11 mouse cellular contexts compared by ENCODE assay signal in genomic region chr3:144377626-144378523, GRCm38 (mm10).
DNase-seq lines count a peak whose midpoint lies in the region; ATAC-seq and TF ChIP-seq lines count a peak whose summit lies in the region.
"Had no signal": no experiment of that assay in that cellular context is flagged by ENCODE, and none has a peak within 500 bp of the region (broad histone marks: within the 10 kb centered on the region; RNA-seq: fewer than 3 reads in every experiment).

No protein-coding gene starts in this region.

- peaks cover 56% of the 10 kb centered on the region for H3K4me1 ChIP-seq in embryonic facial prominence, embryonic 13.5 days
- H3K4me1 ChIP-seq in hindbrain, embryonic 11.5 days (replicated peaks; ENCODE audit: control insufficient read depth, insufficient read depth, low read length), result peaks cover 3% of the 10 kb centered on the region

- H3K36me3 ChIP-seq in embryonic facial prominence, embryonic 13.5 days, result no peaks in the 10 kb centered on the region
- no peaks in the 10 kb centered on the region for H3K36me3 ChIP-seq in hindbrain, embryonic 11.5 days (ENCODE audit: control insufficient read depth, insufficient read depth, low read length)
- H3K36me3 ChIP-seq: lung, embryonic 15.5 days had no signal

- no peak overlapping the region for H3K4me3 ChIP-seq in embryonic facial prominence, embryonic 13.5 days
- H3K4me3 ChIP-seq in hindbrain, embryonic 11.5 days (ENCODE audit: low read depth, low read length), result no peak overlapping the region
- H3K4me3 ChIP-seq: lung, embryonic 15.5 days had no signal

- no peaks in the 10 kb centered on the region for H3K9me3 ChIP-seq in embryonic facial prominence, embryonic 13.5 days
- no peaks in the 10 kb centered on the region for H3K9me3 ChIP-seq in hindbrain, embryonic 11.5 days (ENCODE audit: control insufficient read depth, low read length)
- H3K9me3 ChIP-seq: lung, embryonic 15.5 days had no signal

- TF ChIP-seq CTCF in brain, embryonic 14.5 days (IDR thresholded peaks at IDR 0.05; ENCODE audit: borderline replicate concordance, extremely low read depth, insufficient read depth, insufficient read length), result no peak

- ATAC-seq in embryonic facial prominence, embryonic 13.5 days (ENCODE audit: insufficient number of reproducible peaks, insufficient read depth, low FRiP score, low TSS enrichment, low read depth), result no peak
- ATAC-seq in hindbrain, embryonic 11.5 days (ENCODE audit: low FRiP score), result peak; percentile 63
- no peak for ATAC-seq in inflammation-experienced regulatory T-cells, adult 6 months

- no peak for TF ChIP-seq POLR2A in brain, embryonic 14.5 days (IDR thresholded peaks at IDR 0.05; ENCODE audit: borderline replicate concordance, extremely low read depth, insufficient read depth, insufficient read length, poor library complexity, severe bottlenecking)

- 11% methylated on average over 18 of the region's 18 CpGs for WGBS in embryonic facial prominence, embryonic 13.5 days
- WGBS in hindbrain, embryonic 11.5 days, result 36% methylated on average over 18 of the region's 18 CpGs

- peaks cover 35% of the 10 kb centered on the region for H3K27me3 ChIP-seq in embryonic facial prominence, embryonic 13.5 days
- H3K27me3 ChIP-seq in hindbrain, embryonic 11.5 days (ENCODE audit: control insufficient read depth, insufficient read depth, low read length), result no peaks in the 10 kb centered on the region
- H3K27me3 ChIP-seq: lung, embryonic 15.5 days had no signal

- H3K27ac ChIP-seq in embryonic facial prominence, embryonic 13.5 days, result peak overlapping the region; percentile 57; the same call in 1 of the 2 replicates
- H3K27ac ChIP-seq in hindbrain, embryonic 11.5 days (ENCODE audit: low read depth, low read length), result no peak overlapping the region; the same call in 1 of the 2 replicates
- H3K27ac ChIP-seq: lung, embryonic 15.5 days had no signal

- DNase-seq in brain, embryonic 14.5 days (ENCODE audit: low read depth), result peak; percentile 80
- peak; percentile 37 for DNase-seq in hindbrain, embryonic 11.5 days (ENCODE audit: low spot score)
- peak; percentile 49 for DNase-seq in mesoderm, embryonic 11.5 days (ENCODE audit: low read depth, low spot score)
- no peak for DNase-seq in testis, postnatal 10 days (ENCODE audit: low spot score)
- no peak for DNase-seq in left cerebral cortex, postnatal 14 days (ENCODE audit: low spot score in 2 of 2)
- DNase-seq in adrenal gland, adult 18-20 months (ENCODE audit: low spot score in 2 of 2), result no peak
- DNase-seq: gastrocnemius, postnatal 25 days; right cerebral cortex, postnatal 14 days had no signal

- intact Hi-C loops in left cerebral cortex, postnatal 14 days (cut with DNase I), result no loop called here

- H3K9ac ChIP-seq in embryonic facial prominence, embryonic 13.5 days, result no peak overlapping the region
- no peak overlapping the region for H3K9ac ChIP-seq in hindbrain, embryonic 11.5 days (ENCODE audit: low read depth, low read length)
- H3K9ac ChIP-seq: lung, embryonic 15.5 days had no signal

- H3K4me2 ChIP-seq in embryonic facial prominence, embryonic 13.5 days, result peak overlapping the region; percentile 35
- no peak overlapping the region for H3K4me2 ChIP-seq in hindbrain, embryonic 11.5 days (replicated peaks; ENCODE audit: low read depth, low read length)
- H3K4me2 ChIP-seq: lung, embryonic 15.5 days had no signal

Comparison
In these comparisons a context has a peak if more than half of its experiments do, and no peak if none do; other contexts are left out.
1. DNase-seq: peak in brain, embryonic 14.5 days (single experiment), hindbrain, embryonic 11.5 days (single experiment) and mesoderm, embryonic 11.5 days (single experiment); none in testis, postnatal 10 days (single experiment), left cerebral cortex, postnatal 14 days (0 of 2) and adrenal gland, adult 18-20 months (0 of 2).